Mouse (Mus musculus): ENCODE measurements around the gene Tesk2. TPM values are rescaled to one million over a fixed set of nuclear protein-coding genes. Genes with fewer than 3 reads are reported as not detected.

The Tesk2 gene
- polyA plus RNA-seq, 2 experiments: 1.6 to 3.2 TPM

DNA sequence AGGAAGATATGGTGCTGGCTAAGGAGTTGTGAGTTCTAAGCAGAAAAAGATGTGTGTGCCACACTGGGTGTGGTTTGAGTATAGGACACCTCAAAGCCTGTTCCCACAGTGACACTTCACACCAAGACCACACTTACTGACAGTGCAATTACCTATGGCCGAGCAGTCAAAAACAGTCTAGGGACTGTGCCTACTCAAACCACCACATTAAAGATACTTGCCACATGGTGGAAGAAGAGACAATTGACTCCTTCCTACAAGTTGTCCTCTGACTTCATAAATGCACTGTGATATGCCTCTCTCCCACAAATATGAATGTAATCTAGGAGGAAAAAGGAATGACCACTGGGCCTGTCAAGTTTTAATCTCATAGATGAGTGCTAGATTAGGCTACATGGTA lies 19.8 kb upstream of the Tesk2 start:
- H3K4me3 ChIP-seq (ENCODE audit: insufficient read depth in 1 of 2, low read depth in 2 of 2, low read length in 2 of 2): no peak overlapping the region
- ATAC-seq (ENCODE audit: insufficient read depth) (no peak), DNase-seq (ENCODE audit: low read depth in 3 of 3, low spot score in 3 of 3) (no peak)
- TF ChIP-seq EP300 (IDR thresholded peaks at IDR 0.05; ENCODE audit: low read depth) (no peak), CTCF (IDR thresholded peaks at IDR 0.05; ENCODE audit: low read depth) (no peak)
- no peaks in the 10 kb centered on the region for H3K9me3 ChIP-seq (ENCODE audit: control insufficient read depth, low read length)
- H3K27me3 ChIP-seq (ENCODE audit: control insufficient read depth, insufficient read depth, low read length): no peaks in the 10 kb centered on the region
- WGBS (ENCODE audit: insufficient replicate concordance): 58% methylated on average over 1 of the region's 1 CpGs
- peaks cover 17% of the 10 kb centered on the region for H3K36me3 ChIP-seq (replicated peaks; ENCODE audit: control insufficient read depth, insufficient read depth, low read depth)
- no peak overlapping the region for H3K27ac ChIP-seq
- no peaks in the 10 kb centered on the region for H3K4me1 ChIP-seq (replicated peaks; ENCODE audit: control insufficient read depth in 2 of 2, insufficient read depth in 2 of 2, low read length in 1 of 2)
- H3K4me2 ChIP-seq (ENCODE audit: low read depth): no peak overlapping the region
- H3K9ac ChIP-seq (replicated peaks): no peak overlapping the region

GRCm38 (mm10) chr4:116703804-116704203 lies 16.9 kb upstream of the Tesk2 start:
- Histone ChIP-seq H3K9me3 (ENCODE audit: control insufficient read depth, low read length) (no peaks in the 10 kb centered on the region), H3K9ac (replicated peaks) (no peak overlapping the region), H3K4me1 (replicated peaks; ENCODE audit: control insufficient read depth in 2 of 2, insufficient read depth in 2 of 2, low read length in 1 of 2) (peaks cover 0 to 2% of the 10 kb centered on the region in 2 experiments; a peak in 2 of 4 replicates), H3K4me2 (ENCODE audit: low read depth) (no peak overlapping the region), H3K36me3 (replicated peaks; ENCODE audit: control insufficient read depth, insufficient read depth, low read depth) (peaks cover 5% of the 10 kb centered on the region), H3K27me3 (ENCODE audit: control insufficient read depth, insufficient read depth, low read length) (no peaks in the 10 kb centered on the region), H3K27ac (no peak overlapping the region), H3K4me3 (ENCODE audit: insufficient read depth in 1 of 2, low read depth in 2 of 2, low read length in 2 of 2) (no peak overlapping the region)
- ATAC-seq (ENCODE audit: insufficient read depth): no peak
- DNase-seq (ENCODE audit: low read depth in 3 of 3, low spot score in 3 of 3): peak in 2 of 3 experiments; percentile 55 to 58
- no peak for TF ChIP-seq EP300 (IDR thresholded peaks at IDR 0.05; ENCODE audit: low read depth)
- peak; percentile 89 for TF ChIP-seq CTCF (IDR thresholded peaks at IDR 0.05; ENCODE audit: low read depth)
- WGBS (ENCODE audit: insufficient replicate concordance): 26% methylated on average over 6 of the region's 6 CpGs

GRCm38 (mm10) chr4:116707666-116708065 lies 13.1 kb upstream of the Tesk2 start:
- Histone ChIP-seq H3K9ac (replicated peaks) (peak overlapping the region; percentile 71), H3K36me3 (replicated peaks; ENCODE audit: control insufficient read depth, insufficient read depth, low read depth) (no peaks in the 10 kb centered on the region; the same call in 1 of the 2 replicates), H3K27ac (no peak overlapping the region), H3K4me3 (ENCODE audit: insufficient read depth in 1 of 2, low read depth in 2 of 2, low read length in 2 of 2) (peak overlapping the region; percentile 70 to 94), H3K9me3 (ENCODE audit: control insufficient read depth, low read length) (no peaks in the 10 kb centered on the region), H3K4me1 (replicated peaks; ENCODE audit: control insufficient read depth in 2 of 2, insufficient read depth in 2 of 2, low read length in 1 of 2) (peaks cover 5 to 6% of the 10 kb centered on the region in 2 experiments; a peak in 3 of 4 replicates), H3K27me3 (ENCODE audit: control insufficient read depth, insufficient read depth, low read length) (no peaks in the 10 kb centered on the region), H3K4me2 (ENCODE audit: low read depth) (peak overlapping the region; percentile 84)
- no peak for DNase-seq (ENCODE audit: low read depth in 3 of 3, low spot score in 3 of 3)
- no peak for TF ChIP-seq EP300 (IDR thresholded peaks at IDR 0.05; ENCODE audit: low read depth)
- no peak for TF ChIP-seq CTCF (IDR thresholded peaks at IDR 0.05; ENCODE audit: low read depth)
- WGBS (ENCODE audit: insufficient replicate concordance): 6% methylated on average over 9 of the region's 9 CpGs
- ATAC-seq (ENCODE audit: insufficient read depth): no peak

GRCm38 (mm10) chr4:116708201-116708764 lies 12.5 kb upstream of the Tesk2 start, which contains the start of the genes Mmachc and Ccdc163:
Gene Mmachc, minus strand, starts transcription at chr4:116708406.
Gene Ccdc163, plus strand, starts transcription at chr4:116708509.
- Histone ChIP-seq H3K4me3 (ENCODE audit: insufficient read depth in 1 of 2, low read depth in 2 of 2, low read length in 2 of 2) (peak within 1 kb of the TSS; percentile 70 to 94), H3K4me2 (ENCODE audit: low read depth) (peak within 1 kb of the TSS; percentile 84), H3K9me3 (ENCODE audit: control insufficient read depth, low read length) (no peaks in the 10 kb centered on the region), H3K4me1 (replicated peaks; ENCODE audit: control insufficient read depth in 2 of 2, insufficient read depth in 2 of 2, low read length in 1 of 2) (peaks cover 5 to 6% of the 10 kb centered on the region in 2 experiments; a peak in 3 of 4 replicates), H3K27ac (peak within 1 kb of the TSS; percentile 7), H3K36me3 (replicated peaks; ENCODE audit: control insufficient read depth, insufficient read depth, low read depth) (no peaks in the 10 kb centered on the region; the same call in 1 of the 2 replicates), H3K27me3 (ENCODE audit: control insufficient read depth, insufficient read depth, low read length) (no peaks in the 10 kb centered on the region), H3K9ac (replicated peaks) (peak within 1 kb of the TSS; percentile 71)
- ATAC-seq (ENCODE audit: insufficient read depth): peak; percentile 96
- TF ChIP-seq CTCF (IDR thresholded peaks at IDR 0.05; ENCODE audit: low read depth) (peak; percentile 37; the same call in 1 of the 2 replicates), EP300 (IDR thresholded peaks at IDR 0.05; ENCODE audit: low read depth) (peak; percentile 58)
- DNase-seq (ENCODE audit: low read depth in 3 of 3, low spot score in 3 of 3): peak; percentile 89 to 96 (median 93)
- WGBS (ENCODE audit: insufficient replicate concordance): under 1% methylated on average over 29 of the region's 29 CpGs

- H3K9me3 ChIP-seq (ENCODE audit: control insufficient read depth, low read length): no peaks in the 10 kb centered on the region
- peak overlapping the region; percentile 70 to 94 for H3K4me3 ChIP-seq (ENCODE audit: insufficient read depth in 1 of 2, low read depth in 2 of 2, low read length in 2 of 2)
- H3K4me2 ChIP-seq (ENCODE audit: low read depth): peak overlapping the region; percentile 84
- peaks cover 5 to 6% of the 10 kb centered on the region in 2 experiments; a peak in 3 of 4 replicates for H3K4me1 ChIP-seq (replicated peaks; ENCODE audit: control insufficient read depth in 2 of 2, insufficient read depth in 2 of 2, low read length in 1 of 2)
- no peaks in the 10 kb centered on the region; the same call in 1 of the 2 replicates for H3K36me3 ChIP-seq (replicated peaks; ENCODE audit: control insufficient read depth, insufficient read depth, low read depth)
- H3K27me3 ChIP-seq (ENCODE audit: control insufficient read depth, insufficient read depth, low read length): no peaks in the 10 kb centered on the region
- H3K27ac ChIP-seq: peak overlapping the region; percentile 7
- ATAC-seq (ENCODE audit: insufficient read depth): peak; percentile 2; the same call in 1 of the 2 replicates
- WGBS (ENCODE audit: insufficient replicate concordance): 4% methylated on average over 9 of the region's 9 CpGs
- H3K9ac ChIP-seq (replicated peaks): peak overlapping the region; percentile 67
- DNase-seq (ENCODE audit: low read depth in 3 of 3, low spot score in 3 of 3): no peak
- no peak for TF ChIP-seq EP300 (IDR thresholded peaks at IDR 0.05; ENCODE audit: low read depth)
- no peak for TF ChIP-seq CTCF (IDR thresholded peaks at IDR 0.05; ENCODE audit: low read depth)
These were observed 11.9 kb upstream of the Tesk2 start for GRCm38 (mm10) chr4:116708791-116709390.

All from liver, embryonic 14.5 days (tissue).